Mouse (Mus musculus) heart, embryonic 14.5 days (tissue): ENCODE results near the gene Zmym6. TPM values are rescaled to one million over a fixed set of nuclear protein-coding genes. Genes with fewer than 3 reads are reported as not detected.

Experiments
- ATAC-seq: fragments of 200-750 bp; cut with Nextera tagmentation; 2 replicates; pipeline ENCODE4 v1.8.0; 2017; ENCODE audit warnings: low read depth, moderate TSS enrichment; ENCODE audit not compliant: insufficient number of reproducible peaks, insufficient read depth, low FRiP score
- H3K27ac ChIP-seq, 2 experiments: fragments of 200-500 bp in 1 of 2; fragments of 300-500 bp in 1 of 2; sonication (generic) in 1 of 2; replicated peaks in 1 of 2; 2 replicates each; pipeline ENCODE4 v1.5.1; 2012 to 2014; ENCODE audit warnings: low read depth in 2 of 2, low read length in 2 of 2, control low read depth in 1 of 2, mild to moderate bottlenecking in 1 of 2, mixed read lengths in 1 of 2; ENCODE audit not compliant: control insufficient read depth in 1 of 2, insufficient read depth in 1 of 2
- H3K27me3 ChIP-seq: fragments of 300-500 bp; sonication (generic); 2 replicates; pipeline ENCODE4 v1.6.1; 2014; ENCODE audit warnings: mild to moderate bottlenecking, low read length, control low read depth; ENCODE audit not compliant: control insufficient read depth, insufficient read depth
- H3K36me3 ChIP-seq: fragments of 300-500 bp; sonication (generic); 2 replicates; pipeline ENCODE4 v1.6.1; 2014; ENCODE audit warnings: mild to moderate bottlenecking, control low read depth, low read length, mixed read lengths; ENCODE audit not compliant: control insufficient read depth, insufficient read depth
- H3K4me1 ChIP-seq, 2 experiments: fragments of 200-500 bp in 1 of 2; fragments of 300-500 bp in 1 of 2; sonication (generic) in 1 of 2; 2 replicates each; pipeline ENCODE4 v1.6.1; 2012 to 2014; ENCODE audit warnings: low read length in 2 of 2, control low read depth in 1 of 2, mixed read lengths in 1 of 2; ENCODE audit not compliant: control insufficient read depth in 2 of 2, insufficient read depth in 2 of 2
- H3K4me2 ChIP-seq: fragments of 300-500 bp; sonication (generic); 2 replicates; pipeline ENCODE4 v1.6.1; 2014; ENCODE audit warnings: mild to moderate bottlenecking, low read length
- H3K4me3 ChIP-seq, 2 experiments: fragments of 200-500 bp in 1 of 2; fragments of 300-500 bp in 1 of 2; sonication (generic) in 1 of 2; 2 replicates each; pipeline ENCODE4 v1.5.1; 2012 to 2014; ENCODE audit warnings: low read length in 2 of 2, mild to moderate bottlenecking in 2 of 2, control low read depth in 1 of 2, low read depth in 1 of 2, moderate library complexity in 1 of 2; ENCODE audit not compliant: control insufficient read depth in 1 of 2, insufficient read depth in 1 of 2
- H3K9ac ChIP-seq: fragments of 300-500 bp; sonication (generic); 2 replicates; pipeline ENCODE4 v1.6.1; 2014; ENCODE audit warnings: mild to moderate bottlenecking, low read length
- H3K9me3 ChIP-seq: fragments of 300-500 bp; sonication (generic); 2 replicates; pipeline ENCODE4 v1.6.1; 2016; ENCODE audit warnings: low read length, control low read depth; ENCODE audit not compliant: control insufficient read depth
- WGBS: fragments of 180-500 bp; shearing (Covaris S2); extraction: QIAGEN DNeasy Blood & Tissue Kit; methylation state at CpG from one replicate; pipeline ENCODE4 v1.1.7; 2014; 5-methylcytosine and 5-hydroxymethylcytosine counted together
- polyA plus RNA-seq: library from polyadenylated mRNA; unstranded; fragments of >200 nt; fragmentation: Nextera tagmentation; extraction: Ambion mirVana; gene quantifications from 2 replicates; pipeline ENCODE4 v1.2.1, GENCODE M21; 2014

The Zmym6 gene
- polyA plus RNA-seq, 1 experiment from 2014 or later = 15.7 TPM

DNA sequence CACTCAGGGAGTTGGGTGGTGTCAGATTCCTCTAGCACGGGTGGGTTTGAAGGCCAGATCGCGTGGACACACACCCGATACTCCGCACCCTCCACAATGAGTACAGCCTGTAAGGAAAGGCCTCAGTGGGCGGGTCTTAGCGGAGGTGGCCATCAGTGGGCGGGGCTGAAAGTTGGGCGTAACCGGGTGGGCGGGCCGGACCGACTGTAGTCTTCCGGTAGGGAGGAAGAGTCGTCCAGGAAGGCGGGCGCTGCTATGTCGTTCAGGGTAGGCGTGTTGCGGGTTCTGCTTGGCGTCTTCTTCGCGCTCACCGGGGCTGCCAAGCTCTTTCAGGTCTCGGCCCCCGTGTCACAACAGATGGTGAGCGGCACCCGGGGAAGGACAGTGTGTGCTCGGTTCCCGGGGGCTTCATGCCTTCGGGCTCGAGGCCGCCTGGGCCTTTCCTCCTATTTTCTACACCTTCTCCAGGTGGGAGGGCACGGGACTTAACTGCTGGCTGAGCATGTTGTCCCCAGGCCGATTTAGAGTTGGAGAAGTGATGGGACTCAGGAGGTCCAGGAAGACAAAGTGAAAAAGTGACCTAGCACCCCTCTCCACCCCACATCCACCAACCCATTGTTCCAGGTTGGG is 48.8 kb downstream of the Zmym6 start:
- Histone ChIP-seq H3K36me3 (peaks cover 12% of the 10 kb centered on the region), H3K9ac (peak overlapping the region; percentile 83), H3K27ac (no peak overlapping the region), H3K27me3 (no peaks in the 10 kb centered on the region), H3K9me3 (no peaks in the 10 kb centered on the region), H3K4me2 (peak overlapping the region; percentile 78), H3K4me1 (peaks cover 0 to 6% of the 10 kb centered on the region in 2 experiments; a peak in 1 of 4 replicates), H3K4me3 (peak overlapping the region; percentile 53 to 67)
- WGBS = 1% methylated on average over 35 of the region's 35 CpGs
- ATAC-seq = peak; percentile 90

GRCm38 (mm10) chr4:127134687-127135086 is 57.5 kb downstream of the Zmym6 start:
- ATAC-seq = no peak
- no peak overlapping the region for H3K4me3 ChIP-seq
- H3K4me1 ChIP-seq = no peaks in the 10 kb centered on the region
- H3K27me3 ChIP-seq = no peaks in the 10 kb centered on the region
- H3K36me3 ChIP-seq = no peaks in the 10 kb centered on the region
- no peak overlapping the region for H3K27ac ChIP-seq
- WGBS = 35% methylated on average over 1 of the region's 1 CpGs
- no peaks in the 10 kb centered on the region for H3K9me3 ChIP-seq
- no peak overlapping the region for H3K9ac ChIP-seq
- no peak overlapping the region for H3K4me2 ChIP-seq

DNA sequence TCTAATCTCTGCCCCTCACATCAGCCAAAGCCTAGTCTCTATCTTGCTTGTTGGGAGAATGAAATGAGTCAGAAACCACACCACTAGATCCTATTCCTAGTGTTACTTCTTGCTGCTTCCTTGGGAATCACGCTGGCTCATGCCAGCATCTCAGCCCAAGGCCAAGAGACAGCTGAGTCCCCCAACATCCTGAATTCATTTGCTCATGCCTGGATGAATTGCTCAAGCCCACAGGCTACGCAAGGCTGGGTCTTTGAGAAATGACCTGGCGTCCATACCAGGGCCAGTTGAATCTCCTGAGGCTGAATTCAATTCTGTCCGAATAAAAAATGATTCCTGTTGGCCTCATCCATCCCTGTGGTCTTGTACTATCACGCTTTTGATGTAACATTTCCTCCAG is 60.4 kb downstream of the Zmym6 start:
- Histone ChIP-seq H3K4me2 (no peak overlapping the region), H3K4me1 (no peaks in the 10 kb centered on the region), H3K9me3 (no peaks in the 10 kb centered on the region), H3K4me3 (no peak overlapping the region), H3K9ac (no peak overlapping the region), H3K27ac (no peak overlapping the region), H3K36me3 (no peaks in the 10 kb centered on the region), H3K27me3 (no peaks in the 10 kb centered on the region)
- WGBS = 72% methylated on average over 5 of the region's 5 CpGs
- ATAC-seq = no peak

DNA sequence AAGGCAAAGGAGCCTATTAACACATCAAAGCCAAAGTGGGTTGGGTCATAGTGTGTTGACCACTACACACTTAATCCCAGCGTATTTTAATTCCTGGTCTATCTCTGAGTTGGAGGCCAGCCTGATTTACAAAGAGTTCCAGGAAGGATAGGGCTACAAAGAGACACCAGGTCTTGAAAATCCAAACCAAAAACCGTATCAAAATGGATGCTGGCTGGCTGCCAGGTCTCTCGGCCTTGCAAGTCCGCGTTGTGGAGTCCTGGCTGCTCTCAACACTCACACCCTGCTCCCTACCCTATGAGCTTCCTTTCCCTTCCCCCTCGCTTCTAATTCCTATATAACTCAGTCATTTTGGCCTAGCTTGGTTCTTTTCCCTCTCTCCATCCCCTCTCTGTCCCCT is 61.3 kb downstream of the Zmym6 start:
- H3K9me3 ChIP-seq = no peaks in the 10 kb centered on the region
- H3K27me3 ChIP-seq = no peaks in the 10 kb centered on the region
- ATAC-seq = no peak
- H3K4me2 ChIP-seq = no peak overlapping the region
- H3K9ac ChIP-seq = no peak overlapping the region
- WGBS = 41% methylated on average over 6 of the region's 6 CpGs
- H3K36me3 ChIP-seq = no peaks in the 10 kb centered on the region
- H3K4me1 ChIP-seq = no peaks in the 10 kb centered on the region
- H3K4me3 ChIP-seq = no peak overlapping the region
- H3K27ac ChIP-seq = no peak overlapping the region

DNA sequence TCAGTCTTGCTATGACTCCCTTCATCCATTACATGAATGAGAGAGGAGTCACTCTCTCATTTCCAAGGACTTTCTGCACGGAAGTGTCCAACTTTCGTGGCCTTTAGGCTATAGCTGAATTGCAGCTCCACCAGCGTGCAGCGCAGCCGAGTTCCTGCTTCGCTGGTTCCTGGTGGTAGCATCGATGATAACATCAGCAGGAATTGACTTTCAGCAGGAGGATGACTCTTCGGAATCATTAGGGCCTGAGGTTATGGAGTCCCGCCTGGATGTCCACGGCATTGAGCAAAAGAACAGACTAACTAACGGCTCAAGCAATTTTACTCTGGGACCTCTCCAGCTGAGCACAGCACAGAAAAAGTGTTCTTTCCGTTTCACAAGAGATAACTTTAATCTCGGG is 72.8 kb downstream of the Zmym6 start:
- no peak overlapping the region for H3K4me3 ChIP-seq
- no peak for ATAC-seq
- H3K27ac ChIP-seq = no peak overlapping the region
- no peak overlapping the region for H3K9ac ChIP-seq
- H3K27me3 ChIP-seq = no peaks in the 10 kb centered on the region
- no peaks in the 10 kb centered on the region for H3K36me3 ChIP-seq
- WGBS = 75% methylated on average over 13 of the region's 13 CpGs
- no peaks in the 10 kb centered on the region for H3K9me3 ChIP-seq
- no peaks in the 10 kb centered on the region for H3K4me1 ChIP-seq
- H3K4me2 ChIP-seq = no peak overlapping the region

GRCm38 (mm10) chr4:127153345-127153744 is 76.2 kb downstream of the Zmym6 start:
- whole genome bisulfite sequencing = 45% methylated on average over 1 of the region's 1 CpGs
- H3K27ac ChIP-seq = no peak overlapping the region
- H3K36me3 ChIP-seq = no peaks in the 10 kb centered on the region
- H3K4me1 ChIP-seq = no peaks in the 10 kb centered on the region
- H3K9ac ChIP-seq = no peak overlapping the region
- no peak overlapping the region for H3K4me2 ChIP-seq
- H3K27me3 ChIP-seq = no peaks in the 10 kb centered on the region
- H3K4me3 ChIP-seq = no peak overlapping the region
- H3K9me3 ChIP-seq = no peaks in the 10 kb centered on the region
- ATAC-seq = no peak

DNA sequence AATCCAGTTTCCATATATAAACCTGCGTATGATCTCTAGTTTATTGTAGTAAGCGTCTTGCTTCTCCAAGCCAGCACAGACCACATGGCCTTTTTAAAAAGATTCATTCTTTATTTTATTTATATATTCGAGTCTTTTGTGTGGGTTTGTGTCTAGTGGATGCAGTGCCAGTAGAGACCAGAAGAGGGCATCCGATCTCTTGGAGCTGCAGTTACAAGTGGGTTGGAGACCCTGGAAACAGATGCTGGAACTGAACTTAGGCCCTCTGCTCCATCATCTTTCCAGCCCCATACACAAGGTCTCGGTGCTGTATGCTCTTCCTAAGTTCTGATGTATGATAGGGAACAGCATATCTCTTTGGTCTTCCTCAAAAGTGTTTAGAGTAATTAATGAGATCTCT is 78.6 kb downstream of the Zmym6 start:
- no peak for ATAC-seq
- H3K36me3 ChIP-seq = no peaks in the 10 kb centered on the region
- no peak overlapping the region for H3K4me3 ChIP-seq
- WGBS = 54% methylated on average over 5 of the region's 5 CpGs
- H3K9me3 ChIP-seq = no peaks in the 10 kb centered on the region
- H3K27ac ChIP-seq = no peak overlapping the region
- H3K4me1 ChIP-seq = no peaks in the 10 kb centered on the region
- no peak overlapping the region for H3K9ac ChIP-seq
- no peaks in the 10 kb centered on the region for H3K27me3 ChIP-seq
- no peak overlapping the region for H3K4me2 ChIP-seq

- Histone ChIP-seq H3K4me1 (no peaks in the 10 kb centered on the region), H3K4me3 (no peak overlapping the region), H3K27ac (no peak overlapping the region), H3K9me3 (no peaks in the 10 kb centered on the region), H3K27me3 (peaks cover 4% of the 10 kb centered on the region; the same call in 1 of the 2 replicates), H3K36me3 (no peaks in the 10 kb centered on the region), H3K9ac (no peak overlapping the region), H3K4me2 (no peak overlapping the region)
- 81% methylated on average over 4 of the region's 4 CpGs for WGBS
- no peak for ATAC-seq
Observed at GRCm38 (mm10) chr4:127157746-127158145, 80.6 kb downstream of the Zmym6 start.
